Mouse (Mus musculus): ENCODE measurements around the gene Ppm1h.

Gene Ppm1h

DNA sequence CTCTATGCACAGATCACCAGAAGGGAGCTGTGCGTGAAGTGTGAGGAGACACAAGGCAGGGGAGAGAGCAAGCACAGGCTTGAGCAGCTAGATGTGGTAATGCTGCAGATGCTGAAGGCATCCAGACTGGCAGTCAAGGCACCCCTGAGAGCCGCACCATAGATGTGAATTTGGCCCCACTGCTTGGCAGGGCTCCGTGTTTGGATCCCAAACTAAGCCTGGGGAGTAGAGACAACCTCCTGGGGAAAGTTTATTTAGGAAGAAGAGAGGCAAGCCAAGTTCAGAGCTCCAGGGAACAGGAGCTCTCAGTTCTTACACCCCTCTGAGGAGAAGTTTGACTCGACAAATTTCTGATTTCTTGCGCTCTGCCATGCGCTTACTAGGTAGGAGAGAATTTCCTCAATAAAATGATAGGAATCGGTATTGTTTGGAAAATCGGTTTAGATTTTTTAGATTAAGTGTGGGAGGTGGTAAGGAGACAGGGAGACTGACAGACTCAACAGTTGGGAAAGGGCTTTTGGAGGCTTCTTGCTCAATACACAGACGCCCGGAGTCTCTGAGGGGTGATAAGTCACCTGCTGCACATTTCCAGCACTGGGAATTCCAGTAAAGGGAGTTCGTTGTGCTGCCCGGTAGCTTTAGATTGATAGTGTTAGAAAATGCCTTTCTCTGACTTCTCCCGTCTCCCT lies 89.8 kb downstream of the Ppm1h start:
- DNase-seq (ENCODE audit: low spot score in 2 of 2): no peak

DNA sequence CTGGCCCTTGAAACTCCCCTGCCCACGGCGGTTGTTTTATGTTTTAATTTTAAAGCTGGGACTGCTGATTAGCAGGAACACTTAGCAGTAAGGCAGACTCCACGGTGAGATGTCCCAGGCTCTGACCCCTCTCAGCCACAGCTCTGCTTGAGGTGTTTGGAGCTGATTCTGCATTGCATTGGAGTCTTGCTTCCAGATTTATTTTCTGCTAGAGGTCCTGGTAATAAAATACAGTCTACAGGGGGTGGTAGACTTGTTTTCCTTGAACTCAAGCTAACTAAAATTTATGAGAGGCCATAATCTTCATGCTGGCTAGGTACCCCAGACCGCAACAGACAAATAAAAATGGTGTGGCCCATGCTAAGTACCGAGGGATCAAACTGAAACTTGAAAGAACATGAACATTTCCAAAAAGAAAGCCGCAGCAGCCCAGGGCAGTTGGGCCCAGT lies 90.4 kb downstream of the Ppm1h start:
- DNase-seq (ENCODE audit: low spot score in 2 of 2): no peak

DNA sequence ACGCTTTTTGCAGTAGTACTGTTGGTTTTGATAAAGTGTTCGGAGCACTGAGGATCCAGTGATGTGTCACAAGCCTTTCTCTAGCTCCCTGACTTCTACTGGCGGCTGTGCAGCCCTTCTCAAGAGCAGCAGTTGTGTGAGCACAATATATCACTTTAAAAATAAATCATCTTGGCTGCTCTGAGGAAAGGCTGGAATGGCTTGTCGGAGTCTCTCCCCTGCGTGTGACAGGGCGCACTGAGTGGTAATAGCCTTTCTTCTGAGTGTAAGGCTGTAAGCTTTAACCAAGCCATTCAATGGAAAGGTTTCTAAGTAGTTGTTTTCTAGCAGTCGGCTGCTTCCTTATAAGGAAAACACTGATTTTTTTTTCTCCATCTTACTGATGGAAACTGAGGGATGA lies 91.8 kb downstream of the Ppm1h start:
- DNase-seq (ENCODE audit: low spot score in 2 of 2): no peak

DNA sequence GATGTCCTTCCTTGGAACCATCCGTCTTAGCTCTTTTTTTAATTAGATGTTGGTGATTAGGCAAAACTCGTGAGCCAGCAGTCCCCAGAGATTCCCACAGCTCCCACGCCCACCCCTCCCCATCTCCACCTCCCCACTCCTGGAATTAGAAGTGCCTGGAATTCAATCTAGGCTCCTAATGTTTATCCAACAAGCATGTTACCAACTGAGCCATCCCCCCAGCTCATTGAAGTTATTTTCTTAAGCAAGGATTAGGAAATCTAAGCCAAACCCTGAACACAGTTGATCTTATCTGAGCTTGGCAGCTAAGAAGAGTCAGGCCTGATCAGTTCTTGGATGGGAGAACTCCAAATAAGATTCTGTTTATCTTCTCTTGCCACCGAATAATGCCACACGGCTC lies 92.4 kb downstream of the Ppm1h start:
- no peak for DNase-seq (ENCODE audit: low spot score in 2 of 2)

DNA sequence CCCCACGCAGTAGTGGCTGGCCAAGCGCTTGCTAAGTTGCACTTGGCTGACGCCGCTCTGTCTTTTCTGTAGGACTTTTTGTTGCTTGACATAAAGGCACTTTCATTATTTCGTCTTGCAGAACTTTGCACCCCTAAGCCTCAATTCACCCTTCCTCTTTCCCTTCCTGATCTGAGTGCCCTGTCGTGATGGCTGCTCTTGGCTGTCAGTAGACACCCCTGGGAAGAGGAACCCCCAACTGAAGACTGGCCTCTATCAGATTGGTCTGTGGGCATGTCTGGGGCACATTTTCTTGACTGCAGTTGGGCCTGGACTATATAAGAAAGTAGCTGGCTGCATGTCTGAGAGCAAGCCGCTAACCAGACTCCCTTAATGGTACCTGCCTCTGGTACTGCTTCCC lies 95.6 kb downstream of the Ppm1h start:
- no peak for DNase-seq (ENCODE audit: low spot score in 2 of 2)

DNA sequence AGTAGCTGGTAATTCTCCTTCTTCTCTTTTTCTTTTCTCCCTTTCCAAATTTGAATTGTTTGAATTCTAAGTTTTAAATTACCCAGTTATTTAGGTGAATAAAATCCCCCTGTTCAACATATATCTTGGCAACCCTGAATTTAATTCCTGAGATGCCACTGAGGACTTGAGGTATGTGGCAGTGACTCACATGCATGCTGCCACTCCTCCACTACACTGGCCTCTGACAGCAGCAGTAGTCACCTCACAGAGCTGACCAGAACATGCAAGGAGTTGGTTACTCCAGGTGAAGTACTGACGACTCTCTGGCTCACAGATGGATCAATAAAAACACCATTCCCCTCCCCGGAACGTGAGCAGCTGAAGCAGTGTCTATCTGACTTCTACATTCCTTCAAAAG lies 98.9 kb downstream of the Ppm1h start:
- DNase-seq (ENCODE audit: low spot score in 2 of 2): no peak

DNA sequence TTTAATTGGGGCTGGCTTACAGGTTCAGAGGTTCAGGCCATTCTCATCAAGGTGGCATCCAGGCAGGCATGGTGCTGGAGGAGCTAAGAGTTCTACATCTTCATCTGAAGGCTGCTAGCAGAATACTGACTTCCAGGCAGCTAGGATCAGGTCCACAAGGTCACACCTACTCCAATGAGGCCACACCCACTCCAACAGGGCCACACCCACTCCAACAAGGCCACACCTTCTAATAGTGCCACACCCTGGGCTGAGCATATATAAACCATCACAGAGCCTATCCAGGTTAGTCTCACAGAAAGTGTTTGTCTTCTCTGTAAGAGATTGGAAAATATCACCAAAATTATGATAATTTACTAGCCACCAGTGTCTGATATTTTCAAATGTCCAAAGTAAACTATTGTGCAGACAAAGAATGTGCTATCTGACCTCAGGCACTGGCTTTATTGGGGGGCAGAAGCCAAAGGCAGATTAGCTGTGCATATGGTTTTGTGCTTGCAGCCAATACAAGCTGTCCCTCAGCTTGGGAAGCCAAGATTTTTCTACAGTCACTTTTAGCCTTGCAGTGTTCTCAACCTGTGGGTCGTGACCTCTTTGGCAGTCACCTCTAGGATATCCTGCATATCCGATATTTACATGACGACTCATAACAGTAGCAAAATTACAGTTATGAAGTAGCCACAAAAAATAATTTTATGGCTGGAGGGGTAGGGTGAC lies 99.5 kb downstream of the Ppm1h start:
- DNase-seq (ENCODE audit: low spot score in 2 of 2): peak in 1 of 2 experiments; percentile 34

DNA sequence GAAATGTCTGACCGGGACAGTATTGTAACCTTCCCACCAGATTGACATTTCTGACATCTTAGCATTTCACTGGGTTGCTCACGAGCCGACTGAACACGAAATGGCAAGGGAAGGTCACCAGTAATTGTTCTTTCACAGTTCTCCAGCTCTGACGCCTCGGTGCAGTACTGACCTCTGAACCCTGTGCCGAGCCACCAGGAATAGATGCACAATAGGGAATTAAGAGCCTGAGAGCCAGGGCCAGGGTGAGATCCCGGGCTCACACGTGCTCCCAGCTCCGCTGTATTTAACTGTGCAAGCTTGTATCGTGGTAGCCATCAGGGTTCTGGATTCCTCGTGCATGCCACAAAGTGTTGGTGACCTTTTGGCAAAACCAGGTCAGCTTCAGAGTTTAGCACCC lies 100.8 kb downstream of the Ppm1h start:
- no peak for DNase-seq (ENCODE audit: low spot score in 2 of 2)

DNA sequence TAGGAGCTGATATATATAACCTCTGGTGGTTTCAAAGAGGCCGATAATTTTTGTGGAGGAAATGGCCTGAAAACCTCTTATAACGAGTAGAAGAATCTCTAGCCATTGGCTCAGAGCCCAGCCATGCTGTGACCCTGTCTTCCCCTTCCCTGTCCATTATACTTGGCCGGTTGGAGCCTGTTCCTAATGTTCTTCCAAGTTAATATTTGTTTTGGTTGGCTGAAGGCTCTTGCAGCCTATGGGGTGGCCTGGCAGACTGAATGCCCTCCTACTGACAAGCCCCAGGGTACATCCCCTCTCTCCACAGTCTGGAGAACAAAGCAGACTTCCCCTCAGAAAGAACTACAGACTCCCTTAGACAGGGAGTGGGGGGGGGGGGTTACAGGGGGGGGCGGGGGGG lies 104.2 kb downstream of the Ppm1h start:
- no peak for DNase-seq (ENCODE audit: low spot score in 2 of 2)

DNA sequence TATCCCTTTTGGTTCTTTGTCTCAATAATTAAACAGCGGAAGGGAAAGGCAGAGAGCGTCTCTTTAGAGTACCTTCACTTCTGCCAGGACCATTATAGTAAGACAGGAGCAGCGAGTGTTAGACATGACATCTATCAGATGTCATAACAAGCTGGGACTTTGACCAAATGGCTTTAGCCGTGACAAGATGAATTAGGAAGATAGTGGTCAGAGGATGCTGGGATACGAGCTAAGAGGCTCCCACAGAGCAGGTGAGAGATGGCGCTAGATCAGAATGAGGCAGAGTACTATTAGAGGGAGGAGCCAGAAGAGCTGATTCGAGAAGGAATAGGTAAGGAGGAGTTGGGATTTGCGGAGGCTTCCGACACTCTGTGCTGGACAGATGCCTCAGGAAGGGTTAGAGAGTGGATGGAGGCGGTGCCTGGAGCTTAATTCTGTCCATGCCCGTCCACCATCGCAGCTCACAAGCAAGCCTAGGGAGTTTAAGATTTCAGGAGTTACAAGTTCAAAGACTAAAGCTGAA lies 111.1 kb downstream of the Ppm1h start:
- DNase-seq (ENCODE audit: low spot score in 2 of 2): no peak

DNA sequence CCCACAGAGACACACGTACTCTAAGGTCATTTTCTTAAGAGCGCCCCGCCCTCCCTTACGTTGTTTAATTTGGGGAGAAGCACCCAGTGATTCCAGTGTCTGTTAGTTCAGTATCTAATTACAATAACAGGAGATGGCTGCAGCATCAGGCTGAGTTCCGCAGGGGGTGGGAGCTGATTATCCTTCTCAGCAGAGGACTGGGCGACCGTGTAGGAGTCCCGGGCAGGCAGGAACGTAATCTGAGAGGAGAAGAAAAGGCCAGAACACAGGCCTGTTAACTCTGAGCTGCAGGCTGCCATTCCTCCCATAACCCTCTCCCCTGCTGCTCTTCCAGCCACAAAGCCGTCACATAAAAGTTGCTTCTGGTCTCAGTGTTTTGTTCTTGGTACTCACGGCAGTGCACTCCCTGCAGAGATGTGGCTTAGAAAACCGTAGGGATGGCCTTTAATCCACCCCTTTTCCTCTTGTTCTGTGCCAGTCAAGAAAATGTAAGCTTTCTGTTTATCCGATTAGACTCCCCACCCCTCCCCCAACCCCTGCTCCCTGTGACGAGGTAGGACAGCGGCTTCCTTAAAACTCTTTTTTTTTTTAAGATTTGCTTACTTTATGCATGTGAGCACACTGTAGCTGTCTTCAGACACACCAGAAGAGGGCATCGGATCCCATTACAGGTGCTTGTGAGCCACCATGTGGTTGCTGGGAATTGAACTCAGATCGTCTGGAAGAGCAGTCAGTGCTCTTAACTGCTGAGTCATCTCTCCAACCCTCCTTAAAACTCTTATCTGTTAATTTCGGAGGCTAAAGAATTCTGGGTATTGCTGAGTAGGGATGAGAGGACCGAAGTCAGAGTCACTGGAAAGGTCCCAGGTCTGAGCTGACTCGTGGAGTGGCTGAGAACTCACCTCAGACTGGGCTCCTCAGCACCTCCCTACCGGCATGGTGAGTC lies 113.7 kb downstream of the Ppm1h start:
- no peak for DNase-seq (ENCODE audit: low spot score in 2 of 2)

DNA sequence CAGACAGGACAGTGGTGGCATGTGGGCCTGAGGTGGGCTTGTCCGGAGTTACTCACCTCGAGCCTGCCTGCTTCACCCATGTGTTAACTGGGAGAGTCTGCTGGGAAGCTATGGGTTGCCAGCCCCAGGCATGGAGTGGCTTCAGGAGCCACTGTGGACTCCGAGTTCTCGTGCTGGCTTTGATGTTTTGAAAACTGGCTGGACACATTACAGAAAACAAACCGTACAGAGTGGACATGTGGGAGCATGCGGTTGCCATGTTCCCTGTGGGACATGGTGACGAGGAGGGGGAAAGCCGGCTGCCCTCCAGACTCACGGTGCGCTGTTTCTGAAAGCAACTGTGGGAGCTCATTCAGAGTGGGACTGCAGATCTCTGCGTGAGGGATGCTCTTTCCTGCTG lies 114.6 kb downstream of the Ppm1h start:
- DNase-seq (ENCODE audit: low spot score in 2 of 2): no peak

DNA sequence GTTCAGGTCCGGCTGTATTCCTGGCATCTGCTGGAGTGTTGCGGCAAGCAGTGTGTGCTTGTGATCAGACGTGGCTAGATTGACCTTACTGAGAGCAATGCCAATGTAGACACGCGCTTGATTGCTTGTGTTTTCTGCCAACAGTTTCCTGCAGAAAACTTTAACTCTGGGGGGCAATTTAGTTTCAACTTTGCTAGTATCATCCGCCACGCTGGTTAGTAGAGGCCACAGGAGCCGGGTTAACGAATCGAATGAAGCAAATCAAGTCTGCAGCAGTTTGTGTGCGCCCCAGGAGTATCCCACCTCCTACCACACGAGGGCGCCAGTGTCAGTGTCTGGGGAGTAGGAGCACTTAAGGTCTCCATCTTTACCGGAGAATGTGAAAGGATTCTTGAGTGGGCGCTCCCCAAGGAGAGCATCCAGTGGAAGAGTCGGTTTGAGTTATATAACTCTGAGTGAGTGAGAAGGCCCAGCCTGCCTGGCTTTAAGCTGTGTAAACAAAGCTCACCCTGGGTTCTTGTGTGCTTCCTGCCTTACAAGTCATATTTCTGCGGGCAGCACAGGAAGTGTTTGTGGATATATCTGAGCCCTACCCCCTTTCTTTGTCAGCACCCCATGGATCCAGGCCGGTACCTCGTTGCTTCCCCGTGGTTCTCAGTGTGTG lies 115.8 kb downstream of the Ppm1h start:
- DNase-seq (ENCODE audit: low spot score in 2 of 2): peak; percentile 73 to 85

DNA sequence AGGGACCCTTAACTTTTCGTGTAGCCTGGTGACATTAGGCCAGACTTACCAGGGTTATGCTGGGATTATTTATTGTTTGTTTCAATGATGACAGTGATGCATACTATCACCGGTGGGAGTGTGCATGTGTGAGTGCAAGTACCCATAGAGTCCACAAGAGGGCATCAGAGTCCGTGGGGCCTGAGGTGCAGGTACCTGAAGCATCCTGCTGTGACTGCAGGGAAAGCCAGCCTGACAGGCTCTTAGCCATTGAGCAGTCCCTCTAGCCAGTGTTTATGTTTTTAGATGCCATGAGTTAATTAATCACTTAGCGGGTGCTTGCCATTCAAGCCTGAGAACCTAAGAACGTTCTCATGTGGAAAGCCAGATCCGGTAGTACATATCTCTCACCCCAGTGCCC lies 119.4 kb downstream of the Ppm1h start:
- DNase-seq (ENCODE audit: low spot score in 2 of 2): no peak

DNA sequence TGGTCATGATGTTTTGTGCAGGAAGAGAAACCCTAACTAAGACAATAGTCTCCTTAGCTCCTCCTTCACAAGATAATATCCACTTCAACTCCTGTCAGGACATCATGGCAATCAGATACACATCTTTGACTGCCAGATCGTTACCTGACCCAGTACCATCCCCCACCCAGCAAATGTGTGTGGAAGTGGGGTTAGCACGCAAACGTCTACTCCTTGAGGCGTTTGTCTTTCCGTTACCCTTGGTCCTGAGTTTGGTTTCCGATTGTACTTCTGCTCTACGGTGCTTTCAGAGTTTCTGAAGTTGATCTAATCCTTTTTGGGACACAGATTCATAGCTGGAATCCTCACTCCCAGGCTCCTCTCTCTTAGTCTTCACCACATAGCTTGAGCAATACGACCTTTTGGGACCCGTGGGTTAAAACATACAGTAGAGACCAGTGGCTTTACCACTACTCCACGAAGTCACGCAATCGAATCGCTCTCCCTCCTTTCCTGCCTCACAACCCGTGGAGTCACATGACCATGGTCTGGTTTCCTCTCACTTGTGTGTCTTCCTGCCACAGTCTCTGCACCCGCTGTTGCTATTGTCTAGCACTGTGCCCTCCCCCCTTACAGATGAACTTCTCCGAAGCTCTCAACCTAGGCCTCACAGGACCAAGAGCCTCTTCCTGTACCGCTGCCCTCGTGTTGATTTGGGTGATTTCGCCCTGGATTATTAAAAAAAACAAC lies 121.6 kb downstream of the Ppm1h start:
- DNase-seq (ENCODE audit: low spot score in 2 of 2): peak in 1 of 2 experiments; percentile 54

DNA sequence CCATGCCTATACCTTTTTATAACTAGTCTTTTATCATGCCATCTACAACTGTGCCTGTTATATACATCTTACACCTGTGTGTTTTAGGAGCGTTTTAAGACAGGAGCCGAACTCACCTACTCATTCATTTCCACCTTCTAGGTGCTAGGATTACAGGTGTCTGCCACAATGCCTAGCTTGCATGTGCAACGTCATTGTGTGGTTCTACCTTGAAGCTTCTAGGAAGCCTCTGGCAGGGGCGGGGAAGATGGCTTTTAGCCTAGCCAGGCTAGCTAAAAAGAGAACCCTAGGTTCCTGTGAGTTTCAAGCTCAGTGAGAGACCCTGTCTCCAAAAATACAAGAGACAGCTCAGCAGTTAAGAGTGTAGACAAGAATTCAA lies 122.2 kb downstream of the Ppm1h start:
- no peak for DNase-seq (ENCODE audit: low spot score in 2 of 2)

DNA sequence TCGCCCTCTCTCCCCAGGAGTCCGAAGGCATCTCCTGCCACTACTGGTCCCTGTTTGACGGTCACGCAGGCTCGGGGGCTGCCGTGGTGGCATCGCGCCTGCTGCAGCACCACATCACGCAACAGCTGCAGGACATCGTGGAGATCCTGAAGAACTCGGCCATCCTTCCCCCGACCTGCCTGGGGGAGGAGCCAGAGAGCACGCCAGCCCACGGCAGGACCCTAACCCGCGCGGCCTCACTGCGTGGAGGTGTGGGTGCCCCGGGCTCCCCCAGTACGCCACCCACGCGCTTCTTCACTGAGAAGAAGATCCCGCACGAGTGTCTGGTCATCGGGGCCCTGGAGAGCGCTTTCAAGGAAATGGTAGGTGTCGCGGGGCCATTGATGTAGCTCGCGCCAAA lies 123.7 kb downstream of the Ppm1h start:
- DNase-seq (ENCODE audit: low spot score in 2 of 2): peak in 1 of 2 experiments; percentile 37

DNA sequence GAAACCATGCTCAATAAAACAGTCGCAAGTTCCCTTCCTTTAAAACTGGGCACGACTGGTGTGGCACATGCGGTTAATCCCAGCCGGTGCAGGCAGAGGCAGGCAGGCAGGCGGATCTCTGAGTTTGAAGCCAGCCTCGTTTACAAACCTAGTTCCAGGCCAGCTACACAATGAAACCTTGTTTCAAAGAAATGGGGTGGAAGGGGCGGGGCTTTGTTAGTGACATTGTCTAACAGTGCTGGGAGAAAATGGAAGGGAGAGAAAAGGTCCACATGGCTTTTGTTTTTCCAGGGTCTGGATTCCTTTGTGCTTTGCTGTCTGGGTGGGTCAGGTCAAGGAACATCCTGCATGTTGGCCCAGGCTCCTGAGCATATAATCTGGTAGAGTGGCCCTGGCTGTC lies 124.3 kb downstream of the Ppm1h start:
- DNase-seq (ENCODE audit: low spot score in 2 of 2): peak in 1 of 2 experiments; percentile 27

DNA sequence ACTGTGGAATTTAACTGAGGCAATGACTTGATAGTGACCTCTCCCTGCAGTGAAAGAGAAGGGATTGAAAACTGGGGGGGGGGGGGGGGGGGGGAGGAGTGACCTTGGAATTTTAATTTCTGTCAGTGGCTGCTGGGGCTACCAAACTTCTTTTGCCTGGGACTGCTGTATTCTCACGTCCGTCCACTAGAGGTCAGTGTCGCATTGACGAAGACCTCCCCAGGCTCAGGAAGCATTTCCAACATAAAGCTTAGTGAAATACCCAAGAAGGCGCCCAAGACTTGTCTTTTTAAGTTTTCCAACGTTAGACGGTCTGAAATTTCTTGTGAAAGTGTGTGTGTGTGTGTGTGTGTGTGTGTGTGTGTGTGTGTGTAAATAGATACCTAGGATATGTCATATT lies 125.3 kb downstream of the Ppm1h start:
- DNase-seq (ENCODE audit: low spot score in 2 of 2): peak; percentile 65 to 84

DNA sequence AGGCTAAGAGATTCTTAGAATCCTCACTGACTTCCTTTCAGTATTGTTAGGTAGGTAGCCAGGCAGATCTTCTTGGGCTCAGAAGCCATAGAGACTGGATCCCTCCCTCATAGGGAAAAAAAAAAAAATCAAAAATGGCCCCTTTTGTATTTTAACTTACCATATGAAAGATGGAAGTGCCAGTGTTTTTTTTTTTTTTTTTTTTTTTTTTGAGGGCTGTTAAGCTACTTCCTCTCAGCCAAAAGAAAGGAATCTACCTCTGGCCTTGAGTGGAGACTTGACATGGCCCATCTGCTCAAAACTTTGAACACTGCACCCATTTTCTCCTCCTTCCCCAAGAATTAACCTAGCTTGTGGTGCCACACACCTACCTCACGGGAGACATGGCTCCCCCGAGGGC lies 127.3 kb downstream of the Ppm1h start:
- no peak for DNase-seq (ENCODE audit: low spot score in 2 of 2)
